Mouse (Mus musculus) erythroblast, embryonic 14.5 days (primary cell): ENCODE measurements around the gene Smim20. TPM values are rescaled to one million over a fixed set of nuclear protein-coding genes. Genes with fewer than 3 reads are reported as not detected.

ENCODE experiments used
- H3K27me3 ChIP-seq: 2 replicates; pipeline ENCODE4 v1.6.1; 2012; ENCODE audit warnings: inconsistent platforms; ENCODE audit not compliant: control insufficient read depth
- H3K36me3 ChIP-seq: 2 replicates; pipeline ENCODE4 v1.6.1; 2012; ENCODE audit warnings: mild to moderate bottlenecking, inconsistent platforms; ENCODE audit not compliant: control insufficient read depth
- H3K4me1 ChIP-seq: 2 replicates; pipeline ENCODE4 v1.6.1; 2012; ENCODE audit warnings: inconsistent platforms; ENCODE audit not compliant: control insufficient read depth
- H3K4me3 ChIP-seq: replicated peaks from 2 replicates; pipeline ENCODE3; 2012; ENCODE audit warnings: moderate library complexity, mild to moderate bottlenecking, inconsistent platforms
- H3K9me3 ChIP-seq: 2 replicates; pipeline ENCODE4 v1.6.1; 2012; ENCODE audit warnings: low read length, inconsistent platforms, mixed read lengths; ENCODE audit not compliant: control insufficient read depth
- GATA1 ChIP-seq: IDR thresholded peaks from 2 replicates; pipeline ENCODE4 v1.6.1; 2012; ENCODE audit warnings: low read length, inconsistent platforms, mixed read lengths
- TAL1 ChIP-seq: IDR thresholded peaks from 3 replicates; pipeline ENCODE4 v1.6.1; 2012; ENCODE audit warnings: low read length, inconsistent platforms, mixed read lengths
- polyA plus RNA-seq: library from polyadenylated mRNA; stranded (reverse); fragments of >175 nt; gene quantifications from 2 replicates; pipeline ENCODE4 v1.2.3, GENCODE M21; 2012

Gene Smim20
- polyA plus RNA-seq, 1 experiment = 1.4 TPM

DNA sequence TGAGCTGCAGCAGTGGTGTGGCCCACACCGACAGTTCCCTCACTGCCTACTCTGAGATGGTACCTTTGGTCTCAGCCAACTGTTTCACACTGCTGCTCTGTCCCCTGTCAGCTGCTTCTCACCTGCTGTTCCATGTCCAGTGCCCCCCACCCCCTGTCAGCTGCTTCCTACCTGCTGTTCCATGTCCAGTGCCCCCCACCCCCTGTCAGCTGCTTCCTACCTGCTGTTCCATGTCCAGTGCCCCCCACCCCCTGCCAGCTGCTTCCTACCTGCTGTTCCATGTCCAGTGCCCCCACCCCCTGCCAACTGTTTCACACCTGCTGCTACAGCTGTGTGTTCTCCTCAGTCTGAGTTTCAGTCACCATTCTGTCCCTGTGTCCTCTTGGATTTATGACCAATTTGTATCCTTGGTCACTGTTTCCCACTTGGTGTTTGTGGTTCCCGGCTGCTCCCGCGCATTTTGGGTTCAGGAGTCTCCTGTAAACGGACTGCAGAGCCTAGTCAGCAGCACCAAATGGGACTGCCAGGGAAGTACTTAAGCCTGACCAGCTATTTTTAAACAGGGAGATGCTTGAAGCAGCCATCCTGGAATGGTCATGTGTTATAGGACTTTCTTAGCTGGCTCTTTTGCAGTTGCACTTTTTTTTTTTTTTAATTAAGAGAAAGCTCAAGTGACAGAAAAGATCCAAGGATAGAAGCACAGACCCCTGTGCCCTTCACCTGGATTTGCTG lies 7.0 kb downstream of the Smim20 start:
- H3K4me3 ChIP-seq = no peak overlapping the region
- no peaks in the 10 kb centered on the region for H3K9me3 ChIP-seq
- no peak for TF ChIP-seq TAL1
- no peak for TF ChIP-seq GATA1
- H3K36me3 ChIP-seq = peaks cover 35% of the 10 kb centered on the region
- H3K4me1 ChIP-seq = peaks cover 9% of the 10 kb centered on the region
- H3K27me3 ChIP-seq = no peaks in the 10 kb centered on the region

- no peak for TF ChIP-seq TAL1
- TF ChIP-seq GATA1 = no peak
- Histone ChIP-seq H3K4me3 (no peak overlapping the region), H3K27me3 (no peaks in the 10 kb centered on the region), H3K4me1 (peaks cover 9% of the 10 kb centered on the region), H3K36me3 (peaks cover 41% of the 10 kb centered on the region), H3K9me3 (no peaks in the 10 kb centered on the region)
Measured at GRCm38 (mm10) chr5:53274811-53275355, 8.0 kb downstream of the Smim20 start.

DNA sequence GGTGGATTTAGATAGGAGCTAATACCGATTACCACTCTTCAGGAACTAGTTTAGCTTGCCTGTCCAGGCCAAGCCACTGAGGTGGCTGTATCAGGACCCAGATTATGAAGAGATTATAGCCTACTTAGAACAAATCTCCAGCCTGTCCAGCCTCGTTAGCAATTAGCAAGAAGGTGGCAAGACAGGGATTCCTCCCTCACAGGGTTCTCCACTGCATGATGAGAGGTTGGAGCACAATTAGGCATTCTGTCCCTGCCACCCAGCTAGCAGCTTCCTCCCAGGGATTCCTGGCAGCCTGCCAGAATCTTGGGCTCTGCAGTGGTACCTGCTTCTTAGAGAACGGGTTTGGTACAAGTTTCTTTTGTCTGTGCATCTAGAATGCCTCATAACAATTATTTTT lies 8.5 kb downstream of the Smim20 start:
- H3K4me1 ChIP-seq = peaks cover 9% of the 10 kb centered on the region
- H3K9me3 ChIP-seq = no peaks in the 10 kb centered on the region
- no peaks in the 10 kb centered on the region for H3K27me3 ChIP-seq
- no peak for TF ChIP-seq GATA1
- TF ChIP-seq TAL1 = no peak
- no peak overlapping the region for H3K4me3 ChIP-seq
- peaks cover 42% of the 10 kb centered on the region for H3K36me3 ChIP-seq

DNA sequence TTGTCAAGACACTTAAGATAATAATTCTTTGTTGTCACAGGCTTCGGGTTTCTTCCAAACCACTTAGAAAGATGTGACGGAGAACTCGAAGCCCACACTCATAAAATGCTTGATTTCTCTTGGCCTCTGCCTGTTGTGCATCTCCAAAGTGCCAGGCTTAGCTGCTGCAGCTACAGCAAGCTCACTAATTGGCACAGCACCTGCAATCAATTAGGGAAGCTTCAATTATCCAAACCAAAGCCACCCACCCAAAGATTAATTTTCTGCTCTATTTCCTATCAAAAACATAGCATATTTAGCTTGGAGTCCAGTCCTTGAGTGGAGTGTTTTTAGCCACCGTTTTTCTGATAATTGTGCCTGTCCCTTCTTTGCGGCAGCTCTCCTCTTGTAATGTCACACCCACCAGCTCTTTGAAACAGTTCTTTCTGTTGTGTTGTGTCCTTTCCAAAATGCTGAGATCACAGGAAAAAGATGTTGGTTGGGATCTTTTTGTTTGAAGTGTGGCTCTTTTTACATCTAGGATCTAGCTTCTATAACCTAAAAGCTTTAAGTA lies 9.7 kb downstream of the Smim20 start:
- Histone ChIP-seq H3K27me3 (no peaks in the 10 kb centered on the region), H3K9me3 (no peaks in the 10 kb centered on the region), H3K4me1 (no peaks in the 10 kb centered on the region), H3K36me3 (peaks cover 38% of the 10 kb centered on the region), H3K4me3 (no peak overlapping the region)
- TF ChIP-seq GATA1 (no peak), TAL1 (no peak)

DNA sequence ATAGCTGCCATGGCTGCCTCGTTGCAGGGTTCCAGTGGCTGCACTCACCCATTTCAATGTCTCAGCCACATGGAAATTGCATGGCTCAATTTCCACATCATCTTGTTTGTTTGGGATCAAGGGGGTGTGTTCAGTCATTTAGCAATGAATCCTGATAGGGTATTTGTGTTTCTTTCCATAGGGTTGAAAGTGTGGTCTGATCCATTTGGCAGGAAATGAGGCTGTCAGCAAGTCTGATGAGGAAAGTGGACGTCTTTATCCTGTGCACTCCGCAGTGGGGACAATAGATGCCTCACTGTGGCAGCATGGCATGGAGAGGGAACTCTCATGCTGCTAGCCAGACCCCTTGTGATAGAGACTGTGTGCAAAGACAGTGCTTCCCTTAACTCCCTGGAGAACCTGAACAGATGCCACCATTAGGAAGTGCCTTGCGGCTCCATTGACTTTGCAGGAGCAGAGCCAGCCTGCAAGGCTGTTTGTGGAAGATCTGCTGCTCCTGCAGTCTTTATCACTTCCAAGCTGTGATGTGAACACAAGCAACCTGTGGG lies 10.9 kb downstream of the Smim20 start:
- Histone ChIP-seq H3K36me3 (peaks cover 34% of the 10 kb centered on the region), H3K27me3 (no peaks in the 10 kb centered on the region), H3K4me3 (no peak overlapping the region), H3K4me1 (no peaks in the 10 kb centered on the region), H3K9me3 (no peaks in the 10 kb centered on the region)
- no peak for TF ChIP-seq GATA1
- TF ChIP-seq TAL1 = no peak

DNA sequence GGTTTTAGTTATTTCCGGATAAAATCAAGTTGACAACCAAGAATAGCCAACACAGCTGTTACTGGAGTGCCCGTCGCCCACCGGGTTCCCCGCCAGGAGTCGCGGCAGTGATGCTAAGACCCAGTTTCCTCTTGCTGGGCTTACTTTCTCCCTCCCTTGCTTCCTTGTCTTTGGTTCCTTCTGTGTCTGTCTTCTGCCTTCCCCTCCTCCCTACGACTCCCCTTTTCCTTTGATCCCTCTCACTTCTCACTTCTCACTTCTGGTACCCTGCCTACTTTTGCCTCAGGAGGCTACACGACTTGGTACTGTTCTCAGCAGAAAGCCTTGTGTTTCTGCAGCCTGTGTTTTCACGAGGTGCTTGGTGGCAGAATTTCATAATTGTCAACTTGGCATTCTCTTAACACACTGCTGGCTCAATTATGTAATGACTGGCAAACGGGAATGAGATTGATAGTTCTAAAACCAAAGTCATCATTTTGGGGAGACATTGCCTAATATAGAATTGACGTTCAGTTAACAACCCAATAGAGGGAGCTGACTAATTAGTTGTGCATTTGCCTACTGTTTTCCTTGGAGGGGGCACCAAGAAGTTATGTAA lies 12.4 kb downstream of the Smim20 start:
- H3K27me3 ChIP-seq = no peaks in the 10 kb centered on the region
- no peak for TF ChIP-seq GATA1
- TF ChIP-seq TAL1 = no peak
- H3K4me3 ChIP-seq = no peak overlapping the region
- H3K36me3 ChIP-seq = peaks cover 25% of the 10 kb centered on the region
- H3K4me1 ChIP-seq = no peaks in the 10 kb centered on the region
- H3K9me3 ChIP-seq = no peaks in the 10 kb centered on the region

DNA sequence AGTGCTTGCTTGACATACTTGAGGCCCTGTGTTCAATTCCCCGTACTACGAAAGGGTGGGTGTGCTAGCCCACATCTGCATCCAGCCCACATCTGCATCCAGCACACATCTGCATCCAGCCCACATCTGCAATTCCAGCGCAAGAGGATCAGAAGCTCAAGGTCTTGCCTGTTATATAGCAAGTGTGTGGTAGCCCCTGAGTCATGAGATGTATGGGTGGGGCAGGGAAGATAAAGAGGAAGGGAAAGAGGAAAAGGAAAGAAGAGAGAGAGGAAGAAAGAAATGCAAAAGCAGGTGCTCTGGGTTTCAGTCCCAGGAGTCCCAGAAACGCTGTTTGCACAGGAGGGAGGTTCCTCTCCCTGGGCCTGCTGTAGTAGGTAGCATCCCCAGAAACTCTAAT lies 15.6 kb downstream of the Smim20 start:
- Histone ChIP-seq H3K4me1 (no peaks in the 10 kb centered on the region), H3K4me3 (no peak overlapping the region), H3K36me3 (peaks cover 21% of the 10 kb centered on the region), H3K9me3 (no peaks in the 10 kb centered on the region), H3K27me3 (no peaks in the 10 kb centered on the region)
- no peak for TF ChIP-seq TAL1
- TF ChIP-seq GATA1 = no peak

DNA sequence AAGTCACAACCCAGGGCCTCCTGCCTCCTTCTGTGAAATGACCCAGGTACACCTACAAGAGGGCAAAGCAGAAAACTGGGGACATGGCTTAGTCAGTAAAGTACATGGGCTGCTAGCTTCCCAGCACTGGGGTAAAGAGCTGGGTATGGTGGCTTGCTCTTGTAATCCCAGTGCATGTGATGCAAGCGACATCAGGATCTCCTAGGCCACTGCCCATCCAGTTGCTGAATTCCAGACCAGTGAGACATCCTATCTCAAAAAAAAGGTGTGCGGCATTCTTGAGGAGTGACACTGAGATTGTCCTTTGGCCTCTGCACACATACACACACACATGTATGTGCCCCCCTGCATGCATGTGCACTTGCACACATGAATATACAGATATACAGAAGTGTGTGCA lies 19.5 kb downstream of the Smim20 start:
- H3K9me3 ChIP-seq = no peaks in the 10 kb centered on the region
- H3K4me3 ChIP-seq = no peak overlapping the region
- H3K4me1 ChIP-seq = no peaks in the 10 kb centered on the region
- H3K36me3 ChIP-seq = no peaks in the 10 kb centered on the region
- TF ChIP-seq GATA1 (no peak), TAL1 (no peak)
- H3K27me3 ChIP-seq = no peaks in the 10 kb centered on the region

- no peaks in the 10 kb centered on the region for H3K27me3 ChIP-seq
- H3K9me3 ChIP-seq = no peaks in the 10 kb centered on the region
- H3K4me1 ChIP-seq = no peaks in the 10 kb centered on the region
- no peak overlapping the region for H3K4me3 ChIP-seq
- TF ChIP-seq TAL1 = no peak
- TF ChIP-seq GATA1 = no peak
- H3K36me3 ChIP-seq = no peaks in the 10 kb centered on the region
Measured at GRCm38 (mm10) chr5:53289438-53289837, 22.6 kb downstream of the Smim20 start.
